Mouse (Mus musculus) MEL (cell line): ENCODE data around the gene Pla2g2f.

Experiments
- CHD1 ChIP-seq: IDR thresholded peaks from 2 replicates; pipeline ENCODE4 v1.6.1; 2012; ENCODE audit warnings: low read depth, mild to moderate bottlenecking, inconsistent platforms, low read length, improper control_type of control experiment
- CTCF ChIP-seq, 3 experiments: IDR thresholded peaks in 2 of 3; conservative IDR thresholded peaks in 1 of 3; 2 replicates each; pipeline ENCODE4 v1.5.1; 2011 to 2012; ENCODE audit warnings: low read length in 3 of 3, low read depth in 2 of 3, mild to moderate bottlenecking in 2 of 3, improper control_type of control experiment in 1 of 3, inconsistent platforms in 1 of 3, mixed read lengths in 1 of 3, moderate library complexity in 1 of 3; ENCODE audit not compliant: control insufficient read depth in 1 of 3, insufficient read depth in 1 of 3, poor library complexity in 1 of 3, severe bottlenecking in 1 of 3
- ELF1 ChIP-seq: IDR thresholded peaks from 2 replicates; pipeline ENCODE4 v1.6.1; 2014; ENCODE audit warnings: low read depth, mild to moderate bottlenecking, inconsistent platforms, low read length, improper control_type of control experiment, moderate library complexity
- GABPA ChIP-seq: IDR thresholded peaks from 2 replicates; pipeline ENCODE4 v1.6.1; 2012; ENCODE audit warnings: low read depth, mild to moderate bottlenecking, inconsistent platforms, low read length, improper control_type of control experiment, moderate library complexity
- GATA1 ChIP-seq: IDR thresholded peaks from 2 replicates; pipeline ENCODE4 v1.6.1; 2011; ENCODE audit warnings: low read depth, low read length, improper control_type of control experiment
- KAT2A ChIP-seq: conservative IDR thresholded peaks from 2 replicates; pipeline ENCODE4 v1.6.1; 2012; ENCODE audit warnings: low read depth, low read length, improper control_type of control experiment, inconsistent platforms
- MAFK ChIP-seq: IDR thresholded peaks from 2 replicates; pipeline ENCODE4 v1.6.1; 2011; ENCODE audit warnings: low read depth, mild to moderate bottlenecking, low read length, improper control_type of control experiment, borderline replicate concordance
- MAX ChIP-seq: IDR thresholded peaks from 2 replicates; pipeline ENCODE4 v1.6.1; 2011; ENCODE audit warnings: low read length, improper control_type of control experiment
- MYB ChIP-seq: IDR thresholded peaks from 2 replicates; pipeline ENCODE4 v1.6.1; 2011; ENCODE audit warnings: mild to moderate bottlenecking, low read depth, low read length, improper control_type of control experiment
- POLR2A ChIP-seq, 2 experiments: IDR thresholded peaks; 2 replicates each; pipeline ENCODE4 v1.6.1; 2011 to 2012; ENCODE audit warnings: low read length in 2 of 2, mild to moderate bottlenecking in 2 of 2, control low read depth in 1 of 2, improper control_type of control experiment in 1 of 2, low read depth in 1 of 2, moderate library complexity in 1 of 2; ENCODE audit not compliant: control insufficient read depth in 1 of 2, insufficient read depth in 1 of 2, poor library complexity in 1 of 2
- TCF12 ChIP-seq: IDR thresholded peaks from 2 replicates; pipeline ENCODE4 v1.6.1; 2014; ENCODE audit warnings: low read depth, mild to moderate bottlenecking, inconsistent platforms, low read length, improper control_type of control experiment, moderate library complexity
- USF1 ChIP-seq: IDR thresholded peaks from 2 replicates; pipeline ENCODE4 v1.6.1; 2014; ENCODE audit warnings: low read depth, mild to moderate bottlenecking, inconsistent platforms, low read length, improper control_type of control experiment, moderate library complexity

GRCm38 (mm10) chr4:138788381-138788780, 31.0 kb upstream of the Pla2g2f start:
- TF ChIP-seq POLR2A (IDR thresholded peaks at IDR 0.05; ENCODE audit: control insufficient read depth in 1 of 2, insufficient read depth in 1 of 2, low read depth in 1 of 2, low read length in 2 of 2, poor library complexity in 1 of 2) (no peak), CTCF (IDR thresholded peaks at IDR 0.05 in 2 of 3, conservative IDR thresholded peaks at IDR 0.05 in 1 of 3; ENCODE audit: control insufficient read depth in 1 of 3, insufficient read depth in 1 of 3, low read depth in 2 of 3, low read length in 3 of 3, poor library complexity in 1 of 3, severe bottlenecking in 1 of 3) (no peak), MAFK (no peak), MAX (no peak), USF1 (no peak), GABPA (no peak), GATA1 (no peak), CHD1 (no peak), MYB (no peak), ELF1 (no peak), TCF12 (no peak), KAT2A (no peak)
